8 mouse cellular contexts compared by ENCODE assay signal in genomic region chr2:152696476-152697164, GRCm38 (mm10). TPM values are rescaled to one million over a fixed set of nuclear protein-coding genes. Genes with fewer than 3 reads are reported as not detected.
DNase-seq lines count a peak whose midpoint lies in the region; ATAC-seq and TF ChIP-seq lines count a peak whose summit lies in the region.

No protein-coding gene starts in this region.

- H3K4me2 ChIP-seq in hindbrain, postnatal 0 days (ENCODE audit: low read depth, low read length), result no peak overlapping the region

- intact Hi-C loops in gastrocnemius, adult 2 months (cut with DNase I), result loop anchor here (1.0 to 5.0 kb wide), 4 partner anchors 46 to 191 kb away; partner anchors contain the start of gene Bcl2l1

- no peaks in the 10 kb centered on the region for H3K4me1 ChIP-seq in hindbrain, postnatal 0 days (ENCODE audit: insufficient read depth, low read length)

- peak overlapping the region; percentile 54 for H3K9ac ChIP-seq in hindbrain, postnatal 0 days (replicated peaks; ENCODE audit: low read length)

- peak; percentile 80 for ATAC-seq in hindbrain, postnatal 0 days

- H3K4me3 ChIP-seq in gastrocnemius, adult 2 months, result peak overlapping the region; percentile 42
- no peak overlapping the region for H3K4me3 ChIP-seq in hindbrain, postnatal 0 days (ENCODE audit: low read length)

- TF ChIP-seq CTCF in gastrocnemius, adult 2 months (IDR thresholded peaks at IDR 0.05), result no peak
- TF ChIP-seq CTCF in hindbrain, postnatal 0 days (IDR thresholded peaks at IDR 0.05; ENCODE audit: low read depth), result peak; percentile 98

- peak overlapping the region; percentile 91 for H3K27ac ChIP-seq in gastrocnemius, adult 2 months
- peak overlapping the region; percentile 73 for H3K27ac ChIP-seq in hindbrain, postnatal 0 days

- DNase-seq in T-cell, adult 2 months (ENCODE audit: low spot score), result peak; percentile 86
- DNase-seq in cerebellum, postnatal 36 days, result peak; percentile 95
- DNase-seq in gastrocnemius, adult 2 months, result peak; percentile 94
- DNase-seq in hindbrain, postnatal 0 days (ENCODE audit: low spot score), result peak; percentile 94
- peak; percentile 92 to 95 for DNase-seq in left cerebral cortex, adult 18-20 months (ENCODE audit: low spot score in 2 of 2)
- peak; percentile 93 to 95 for DNase-seq in lung, postnatal 4 days
- peak; percentile 92 to 94 for DNase-seq in right cerebral cortex, adult 2 months (ENCODE audit: low spot score in 2 of 2)
- peak; percentile 80 for DNase-seq in urinary bladder, postnatal 10 days (ENCODE audit: low spot score)

- 40% methylated on average over 20 of the region's 20 CpGs for WGBS in hindbrain, postnatal 0 days

- peaks cover 58% of the 10 kb centered on the region for H3K36me3 ChIP-seq in hindbrain, postnatal 0 days (ENCODE audit: insufficient read depth, low read length)

- H3K9me3 ChIP-seq in hindbrain, postnatal 0 days (ENCODE audit: low read length), result no peaks in the 10 kb centered on the region

- H3K27me3 ChIP-seq in hindbrain, postnatal 0 days (ENCODE audit: insufficient read depth, low read length), result no peaks in the 10 kb centered on the region

RNA-seq across cellular contexts. Expression of gene Mcts2, which starts 9.8 kb away (rescaled TPM):
- total RNA-seq in gastrocnemius, adult 2 months (2021), result 10 to 100 TPM; 11.1 to 12.8 TPM
- 9.0 and 14.0 TPM in 2 replicates for total RNA-seq in hindbrain, postnatal 0 days (2014; rRNA removed)
- 29.4 and 31.2 TPM in 2 replicates for polyA plus RNA-seq in hindbrain, postnatal 0 days (2015; fragmentation: Nextera tagmentation; extraction: Ambion mirVana)
- 10 to 100 TPM; 14.1 to 17.5 TPM for total RNA-seq in left cerebral cortex, adult 18-20 months (2021)

RNA-seq across cellular contexts. Expression of gene H13, which starts 27.4 kb away (rescaled TPM):
- total RNA-seq in gastrocnemius, adult 2 months (2021), result 10 to 100 TPM; 32.6 to 37.3 TPM
- total RNA-seq in hindbrain, postnatal 0 days (2014; rRNA removed), result 182 and 196 TPM in 2 replicates
- polyA plus RNA-seq in hindbrain, postnatal 0 days (2015; fragmentation: Nextera tagmentation; extraction: Ambion mirVana), result 162 and 163 TPM in 2 replicates
- total RNA-seq in left cerebral cortex, adult 18-20 months (2021), result 10 to 100 TPM; 73.4 to 79.2 TPM

RNA-seq across cellular contexts. Expression of gene Id1, which starts 39.4 kb away (rescaled TPM):
- total RNA-seq in gastrocnemius, adult 2 months (2021), result 10 to 100 TPM in 1 of 2 experiments, 1 to 10 TPM in 1; 6.7 to 26.8 TPM
- 142 and 198 TPM in 2 replicates for total RNA-seq in hindbrain, postnatal 0 days (2014; rRNA removed)
- polyA plus RNA-seq in hindbrain, postnatal 0 days (2015; fragmentation: Nextera tagmentation; extraction: Ambion mirVana), result 99.3 and 104 TPM in 2 replicates
- total RNA-seq in left cerebral cortex, adult 18-20 months (2021), result 10 to 100 TPM; 20.6 to 27.2 TPM

RNA-seq across cellular contexts. Expression of gene Cox4i2, which starts 57.4 kb away (rescaled TPM):
- total RNA-seq in gastrocnemius, adult 2 months (2021), result 1 to 10 TPM; 2.0 to 4.2 TPM
- 2.1 and 7.1 TPM in 2 replicates for total RNA-seq in hindbrain, postnatal 0 days (2014; rRNA removed)
- 4.8 and 6.1 TPM in 2 replicates for polyA plus RNA-seq in hindbrain, postnatal 0 days (2015; fragmentation: Nextera tagmentation; extraction: Ambion mirVana)
- total RNA-seq in left cerebral cortex, adult 18-20 months (2021), result 1 to 10 TPM; 2.7 to 2.8 TPM
